Mouse (Mus musculus) E14TG2a.4 (cell line): ENCODE measurements around the gene 1110002E22Rik.

ENCODE experiments used
- CTCF ChIP-seq: conservative IDR thresholded peaks from 2 replicates; pipeline ENCODE4 v1.5.1; 2014; ENCODE audit warnings: low read length
- NANOG ChIP-seq: IDR thresholded peaks from 2 replicates; pipeline ENCODE4 v1.6.1; 2014; ENCODE audit warnings: borderline replicate concordance, low read length, mixed read lengths
- POU5F1 ChIP-seq: IDR thresholded peaks from 2 replicates; pipeline ENCODE4 v1.6.1; 2014; ENCODE audit warnings: low read length, borderline replicate concordance

- TF ChIP-seq CTCF (no peak), NANOG (no peak), POU5F1 (no peak)
These were observed 6.6 kb upstream of the 1110002E22Rik start for GRCm38 (mm10) chr3:138058226-138058625.
